Mouse (Mus musculus): ENCODE data around the gene Orai2.
"Not testable (repeated sequence)": the region's sequence is repeated elsewhere in the genome, so short reads cannot be mapped to it uniquely, and the experiment has no call there.

Gene Orai2

DNA sequence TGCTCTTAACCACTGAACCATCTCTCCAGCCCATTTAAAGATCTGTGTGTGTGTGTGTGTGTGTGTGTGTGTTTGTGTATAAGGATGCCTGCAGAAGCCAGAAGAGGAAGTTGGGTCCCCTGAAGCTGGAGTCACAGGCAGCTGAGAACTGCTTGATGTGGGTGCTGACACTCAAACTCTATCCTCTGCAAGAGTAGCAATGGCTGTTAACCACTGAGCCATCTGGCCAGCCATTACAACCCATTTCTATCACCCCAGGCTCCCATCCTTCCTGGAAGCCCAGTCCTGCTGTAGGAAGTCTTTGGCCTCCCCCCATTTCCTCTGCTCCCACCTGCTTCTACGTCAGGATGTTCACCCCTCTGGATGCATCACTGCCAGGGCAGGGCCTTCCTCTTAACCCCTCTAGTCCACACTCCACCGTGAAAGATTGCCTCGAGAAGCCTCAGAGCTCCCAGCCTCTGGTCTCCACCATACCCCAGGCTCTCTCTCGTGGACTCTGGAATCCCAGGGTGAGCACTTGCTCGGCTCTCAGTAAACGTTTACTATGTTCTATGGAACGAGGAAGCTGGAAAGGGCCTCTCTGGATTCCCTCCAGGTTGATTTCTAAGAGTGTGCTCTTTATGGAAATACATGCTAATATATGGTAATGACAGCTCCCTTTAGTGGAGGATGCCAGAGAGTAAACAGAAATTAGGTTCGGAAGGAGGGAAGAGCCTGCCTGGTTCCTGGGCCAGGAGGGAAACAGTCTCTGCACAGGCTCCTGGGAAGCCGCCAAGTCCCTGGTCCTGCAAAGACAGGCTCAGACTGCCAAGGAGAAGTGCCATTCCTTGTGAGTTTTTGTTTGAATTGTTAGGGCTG is 3.3 kb upstream of the Orai2 start:
- DNase-seq (ENCODE audit: low spot score), result no peak

DNA sequence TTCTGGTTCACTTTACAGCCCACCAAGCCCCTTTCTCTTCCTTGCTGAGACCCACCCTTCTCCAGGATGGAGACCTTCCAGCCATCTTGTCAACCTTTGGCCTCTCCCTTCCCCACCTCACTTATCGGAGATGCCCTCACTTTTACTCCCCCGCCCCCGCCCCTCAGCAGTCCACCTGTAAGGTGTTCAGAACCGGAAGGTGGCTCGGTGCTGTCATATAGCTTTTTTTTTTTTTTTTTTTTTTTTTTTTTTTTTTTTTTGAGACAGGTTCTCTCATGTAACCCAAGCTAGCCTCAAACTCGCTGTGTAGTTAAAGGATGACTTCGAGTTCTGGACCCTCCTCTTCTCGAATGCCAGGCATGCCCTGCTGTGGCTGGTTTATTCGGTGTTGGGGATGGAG is 2.4 kb upstream of the Orai2 start:
- DNase-seq (ENCODE audit: low spot score), result no peak

DNA sequence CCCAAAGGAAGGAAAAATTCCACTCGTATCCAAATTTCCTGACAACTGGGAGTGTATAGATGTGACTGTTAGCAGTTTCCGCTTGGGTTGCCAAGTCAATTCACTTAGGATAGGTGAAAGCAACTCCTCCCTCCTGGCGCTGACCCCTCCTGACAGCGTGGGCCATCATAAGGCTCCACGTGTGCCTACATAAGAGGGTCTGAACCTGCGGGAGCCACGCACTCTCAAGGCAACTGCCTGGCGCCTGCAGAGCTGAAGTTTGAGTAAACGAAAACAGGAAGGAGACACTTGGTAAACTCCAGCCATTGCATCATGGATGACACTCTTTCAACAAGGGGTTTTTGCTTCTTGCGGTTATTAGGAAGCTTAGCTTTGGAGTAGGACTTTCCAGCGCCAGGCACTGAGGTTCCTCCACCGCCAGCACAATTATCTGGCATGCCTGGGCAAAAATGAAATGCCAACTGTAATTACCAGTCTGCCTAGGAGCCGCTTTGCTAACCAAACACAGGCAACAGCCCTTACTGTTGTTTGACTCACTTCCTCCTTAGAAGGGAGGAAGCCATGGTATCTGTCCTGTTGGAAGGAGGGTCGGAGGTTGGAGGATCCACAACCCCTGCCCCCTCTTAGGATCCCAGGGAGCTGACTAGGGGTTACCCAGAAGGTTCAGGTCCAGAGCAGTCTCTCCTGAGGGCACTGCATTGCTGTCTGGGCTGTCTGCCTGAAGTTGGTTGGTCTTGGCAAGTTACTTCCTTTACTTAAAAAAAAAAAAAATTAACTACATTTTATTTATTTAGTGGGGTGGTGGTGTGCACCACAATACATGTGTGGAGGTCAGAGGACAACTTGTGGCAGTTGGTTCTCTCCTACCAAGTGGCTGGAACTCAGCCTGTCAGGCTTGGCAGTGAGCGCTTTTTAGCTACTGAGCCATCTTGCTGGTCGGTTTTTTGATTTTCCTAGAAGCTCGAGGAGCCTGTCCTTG is 1.1 kb upstream of the Orai2 start:
- no peak for DNase-seq (ENCODE audit: low spot score)

DNA sequence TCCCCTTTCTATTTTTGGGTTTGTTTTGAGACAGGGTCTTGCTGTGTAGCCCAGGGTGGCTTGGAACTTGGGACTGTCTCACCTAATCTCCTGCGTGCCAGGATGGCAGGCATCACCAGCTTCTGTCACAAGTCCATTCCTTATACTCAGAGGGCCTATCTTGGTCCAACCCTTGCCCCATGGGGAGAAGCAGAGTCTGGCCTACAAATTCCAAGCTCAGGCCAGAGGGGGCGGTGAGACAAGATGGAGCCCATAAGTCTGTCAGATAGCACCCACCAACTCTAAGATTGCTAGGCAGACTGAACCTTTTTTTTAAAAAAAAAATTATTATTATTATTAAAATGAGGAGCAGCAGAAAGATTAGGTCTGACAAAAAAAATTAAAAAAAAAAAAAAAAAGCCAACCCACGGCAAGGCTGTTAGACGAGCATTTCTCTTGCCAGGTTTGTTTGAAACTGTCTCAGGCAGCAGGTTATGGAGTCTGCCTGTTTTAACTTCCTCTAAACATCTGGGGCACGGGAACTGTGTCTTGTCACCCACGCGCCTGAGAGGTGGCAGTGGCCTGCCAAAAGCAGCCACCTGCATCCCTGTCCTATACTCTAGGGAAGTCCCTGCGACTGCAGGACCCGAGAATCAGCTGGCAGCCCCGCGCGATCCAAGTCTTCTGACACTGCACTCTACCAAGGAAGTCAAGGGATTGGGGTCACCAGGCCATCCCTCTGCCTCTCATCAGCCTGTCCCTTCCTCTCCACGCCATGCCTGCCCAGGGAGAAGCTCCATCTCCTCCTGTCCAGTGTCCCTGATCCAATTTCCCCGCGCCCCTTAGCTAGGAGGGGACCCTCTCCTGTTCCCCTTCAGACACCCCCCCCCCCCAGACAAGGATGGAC is 644 bp downstream of the Orai2 start:
- no peak for DNase-seq (ENCODE audit: low spot score)

DNA sequence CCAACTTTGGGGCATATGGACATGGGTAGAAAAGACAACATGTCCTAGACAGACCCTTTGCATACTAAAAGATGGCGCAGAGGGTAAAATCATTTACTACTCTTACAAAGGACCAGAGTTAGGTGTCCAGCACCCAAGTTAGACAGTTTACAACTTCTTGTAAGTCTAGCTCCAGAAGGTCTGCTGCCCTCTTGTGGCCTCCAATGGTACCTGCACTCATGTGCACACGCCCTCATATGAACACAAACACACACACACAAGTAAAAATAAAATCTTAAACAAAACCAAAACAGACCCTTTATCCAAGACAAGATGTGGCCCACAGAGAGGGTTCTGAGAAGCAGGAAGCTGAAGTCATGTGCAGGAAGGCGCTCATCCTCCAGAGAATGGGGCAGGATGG is 2.4 kb downstream of the Orai2 start:
- DNase-seq (ENCODE audit: low spot score), result no peak

DNA sequence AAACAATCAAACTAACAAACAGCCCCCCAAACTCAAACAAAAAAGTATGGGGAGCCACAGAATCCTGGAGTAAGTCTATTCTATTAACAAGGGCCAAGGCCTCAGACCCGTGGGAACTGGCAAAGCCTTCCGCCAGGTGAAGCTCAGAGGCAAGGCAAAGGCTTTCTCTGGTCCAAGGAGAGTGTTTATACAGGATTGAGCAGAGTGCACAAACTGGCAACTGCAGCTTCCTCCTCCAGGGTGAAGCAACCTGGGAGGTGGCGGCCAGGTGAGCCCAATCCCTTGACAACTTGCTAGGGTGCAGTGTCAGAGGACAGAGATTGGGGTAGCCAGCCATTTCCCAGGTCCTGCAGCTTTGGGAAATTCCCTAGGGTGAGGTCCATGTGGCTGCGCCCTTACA is 3.2 kb downstream of the Orai2 start:
- DNase-seq (ENCODE audit: low spot score), result no peak

DNA sequence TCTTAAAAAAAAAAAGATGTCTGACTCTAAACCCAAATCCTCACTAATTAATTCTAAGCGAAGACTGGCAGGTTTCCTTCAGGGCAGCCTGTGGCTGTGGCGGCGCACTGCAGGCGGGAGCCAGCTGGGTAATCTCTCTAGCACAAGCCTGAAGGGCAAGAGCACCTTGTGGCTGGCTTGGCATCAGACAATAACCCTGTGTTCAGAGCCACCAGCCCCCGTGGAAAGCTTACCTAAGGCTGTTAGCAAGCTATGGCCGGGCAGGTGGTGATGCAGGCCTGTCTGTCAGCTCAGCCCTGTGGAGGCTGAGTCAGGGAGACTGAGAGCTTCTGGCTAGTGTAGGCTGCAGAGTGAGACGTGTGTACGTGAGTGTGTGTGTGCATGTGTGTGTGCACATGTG is 5.3 kb downstream of the Orai2 start:
- DNase-seq (ENCODE audit: low spot score), result no peak

DNA sequence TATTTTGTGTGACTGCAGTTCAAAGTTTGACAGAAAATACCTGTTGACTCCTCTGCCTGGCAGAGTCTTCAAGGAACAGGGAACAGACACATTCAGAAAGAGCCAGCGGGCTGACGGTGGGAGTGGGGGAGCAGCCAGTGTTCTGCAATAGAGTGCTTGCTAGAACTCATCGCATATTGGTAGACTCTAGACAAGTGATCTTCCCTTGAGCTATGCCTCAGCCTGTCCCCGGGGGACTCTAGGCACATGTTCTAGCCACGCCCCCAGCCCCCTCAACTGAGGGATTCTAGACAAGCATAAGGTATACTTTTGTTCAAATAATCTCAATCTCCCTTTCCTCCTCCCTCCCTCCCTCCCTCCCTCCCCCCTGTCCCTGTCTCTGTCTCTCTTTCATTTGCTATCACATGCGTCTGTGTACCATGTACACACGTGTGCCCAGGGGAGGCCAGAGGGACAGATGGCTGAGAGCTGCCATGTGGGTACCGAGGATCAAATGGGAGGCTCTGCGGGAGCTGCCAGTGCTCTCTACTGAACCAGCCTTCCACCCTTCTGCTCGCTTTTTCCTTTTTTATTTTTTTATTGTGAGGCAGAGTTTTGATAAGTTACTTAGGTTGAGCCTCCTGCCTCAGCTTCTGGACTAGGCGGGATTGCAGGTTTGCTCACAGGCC is 6.6 kb downstream of the Orai2 start:
- no peak for DNase-seq (ENCODE audit: low spot score)

DNA sequence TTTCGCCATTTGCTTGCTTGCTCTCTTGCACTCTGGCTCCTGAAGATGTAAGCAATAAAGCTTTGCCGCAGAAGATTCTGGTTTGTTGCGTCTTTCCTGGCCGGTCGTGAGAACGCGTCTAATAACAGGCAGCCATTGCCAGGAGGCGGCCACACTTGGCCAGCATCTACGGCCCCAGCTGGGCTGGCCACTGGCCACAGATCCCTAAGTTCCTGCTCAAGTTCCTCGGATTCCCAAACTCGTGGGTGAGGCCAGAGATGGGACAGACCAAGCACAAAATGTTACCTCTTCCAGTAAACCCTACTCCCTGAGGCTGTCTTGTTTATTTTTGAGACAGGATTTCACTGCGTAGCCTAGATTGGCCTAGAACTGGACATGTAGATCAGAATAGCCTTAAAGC is 10.4 kb downstream of the Orai2 start:
- DNase-seq (ENCODE audit: low spot score), result not testable (repeated sequence)

DNA sequence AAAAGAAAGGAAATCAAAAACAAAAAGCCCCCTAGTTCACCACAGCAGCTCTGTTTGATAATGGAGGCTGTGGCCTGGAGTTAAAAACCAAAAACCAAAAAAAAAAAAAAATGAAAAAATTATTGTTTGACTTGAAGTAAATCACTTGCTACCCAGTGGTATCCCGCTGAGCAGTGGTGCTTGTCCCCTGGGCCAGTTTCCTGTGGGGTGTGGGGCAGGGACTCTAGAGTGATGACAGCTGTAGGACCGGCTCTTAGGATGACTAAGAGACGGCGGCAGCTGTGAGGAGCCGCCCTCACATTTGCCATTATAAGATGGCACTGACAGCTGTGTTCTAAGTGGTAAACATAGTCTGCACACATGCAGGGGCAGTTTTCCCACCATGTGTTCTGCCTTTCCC is 15.1 kb downstream of the Orai2 start:
- DNase-seq (ENCODE audit: low spot score), result no peak

DNA sequence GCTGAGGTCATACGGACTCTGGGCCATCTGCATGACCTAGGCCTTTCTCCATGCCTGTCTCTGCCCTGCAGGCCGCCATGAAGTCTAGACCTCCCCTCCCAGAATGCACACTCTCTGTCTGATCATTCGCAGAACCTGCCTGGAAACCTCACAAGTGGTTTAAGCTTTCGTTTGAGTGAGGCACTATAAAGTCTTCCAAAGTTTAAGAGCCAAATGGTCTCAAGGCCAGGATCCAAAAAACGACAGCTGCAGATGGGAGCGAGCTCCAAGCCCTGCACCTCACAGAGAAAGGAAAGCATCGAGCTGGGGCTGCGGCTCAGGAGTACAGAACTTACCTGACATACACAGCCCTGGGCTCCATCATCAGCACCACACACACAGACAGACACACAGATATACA is 18.1 kb downstream of the Orai2 start:
- no peak for DNase-seq (ENCODE audit: low spot score)

DNA sequence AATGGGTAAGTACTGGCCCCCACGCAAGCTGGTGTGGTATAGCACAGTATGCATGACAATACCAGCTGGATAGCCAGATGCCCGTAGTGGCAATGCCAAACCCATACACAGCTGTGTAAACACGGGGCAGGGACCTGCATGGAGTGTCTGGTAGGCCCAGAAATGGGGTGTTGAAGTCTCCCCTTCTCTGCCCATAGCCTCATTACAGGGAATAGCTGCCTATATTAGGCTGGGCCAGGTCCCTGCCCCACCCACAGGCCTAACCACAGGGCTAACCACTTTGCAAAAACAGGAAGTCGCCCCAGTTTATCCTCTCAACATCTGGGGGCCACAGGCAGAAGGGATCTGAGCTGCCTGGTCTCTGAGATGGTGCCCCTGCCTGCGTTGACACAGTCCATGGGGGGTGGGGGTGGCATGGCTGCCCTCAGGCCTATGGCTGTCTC is 21.4 kb downstream of the Orai2 start:
- DNase-seq (ENCODE audit: low spot score), result not testable (repeated sequence)

DNA sequence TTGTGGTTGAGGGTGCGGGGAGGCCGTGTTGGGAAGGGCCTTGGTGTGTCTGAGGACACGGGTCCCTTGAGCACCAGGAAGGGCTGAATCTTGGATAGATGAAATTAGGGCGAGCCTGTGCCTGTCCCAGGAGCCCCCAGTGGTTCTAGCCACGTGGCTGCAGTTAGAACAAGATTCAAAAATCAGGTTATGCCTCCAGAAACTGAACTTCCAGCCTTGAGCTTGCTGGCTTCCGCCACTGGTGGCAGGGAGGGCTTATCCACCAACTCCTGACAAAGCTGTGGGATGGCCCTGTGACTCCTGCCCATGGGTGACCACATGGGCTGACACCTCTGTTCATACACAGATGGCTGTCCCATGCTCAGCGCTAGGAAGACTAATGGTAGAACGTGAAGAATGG is 22.8 kb downstream of the Orai2 start:
- DNase-seq (ENCODE audit: low spot score), result no peak

DNA sequence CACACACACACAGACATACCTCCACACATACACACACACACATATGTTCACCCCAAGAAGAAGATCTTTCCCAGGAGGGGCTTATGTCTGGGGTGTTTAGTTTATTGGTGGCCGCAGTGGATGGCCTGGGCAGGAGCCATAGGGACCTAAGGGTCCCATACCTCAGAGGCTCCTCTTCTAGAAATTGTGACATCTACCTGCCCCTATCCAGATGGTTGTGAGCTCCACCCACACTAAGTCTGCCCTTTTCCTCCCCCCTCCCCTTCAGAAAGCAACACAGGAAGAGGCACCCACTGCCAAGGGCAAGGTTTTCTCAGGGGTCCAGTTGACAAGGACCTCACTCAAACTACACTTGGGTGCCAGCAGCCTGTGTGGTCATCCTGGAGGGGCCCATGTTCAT is 23.6 kb downstream of the Orai2 start:
- no peak for DNase-seq (ENCODE audit: low spot score)

DNA sequence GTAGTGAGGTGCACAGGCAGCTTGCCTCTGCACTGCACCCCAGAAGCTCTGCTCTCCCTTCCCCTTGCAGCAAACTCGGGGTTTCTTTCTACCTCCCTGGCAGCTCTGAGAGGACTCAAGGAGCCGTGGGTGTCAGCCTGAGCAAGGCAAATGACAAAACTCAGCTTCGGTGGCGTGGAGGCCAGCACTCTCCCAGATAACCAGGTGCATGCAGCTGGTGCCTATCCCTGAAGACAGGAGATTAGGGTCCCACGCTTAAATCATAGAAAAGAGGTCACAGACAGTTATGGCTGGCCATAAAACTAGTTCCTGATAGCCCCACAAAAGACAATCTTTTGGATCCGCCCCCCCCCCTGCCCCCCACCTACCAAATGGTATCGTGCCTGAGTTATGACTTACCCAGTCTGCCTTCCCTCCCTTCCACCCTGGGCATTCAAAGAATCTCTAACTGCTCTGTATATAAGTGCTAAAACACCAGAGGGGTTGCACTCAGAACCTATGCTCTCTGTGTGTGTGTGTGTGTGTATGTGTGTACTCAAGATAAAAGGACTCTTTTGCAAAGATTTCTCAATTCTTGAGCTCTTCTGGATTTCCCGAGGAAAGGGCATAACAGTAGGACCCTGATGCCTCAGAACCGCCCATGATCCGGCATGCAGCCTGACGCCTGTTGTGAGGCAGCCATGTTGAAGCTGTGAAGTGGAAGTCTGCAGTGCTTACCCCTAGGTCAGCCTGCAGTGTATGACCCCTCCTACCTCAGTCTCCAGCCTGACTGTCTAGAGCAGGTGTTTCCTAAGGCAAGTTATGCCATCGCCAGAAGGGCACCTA is 25.7 kb downstream of the Orai2 start:
- no peak for DNase-seq (ENCODE audit: low spot score)

DNA sequence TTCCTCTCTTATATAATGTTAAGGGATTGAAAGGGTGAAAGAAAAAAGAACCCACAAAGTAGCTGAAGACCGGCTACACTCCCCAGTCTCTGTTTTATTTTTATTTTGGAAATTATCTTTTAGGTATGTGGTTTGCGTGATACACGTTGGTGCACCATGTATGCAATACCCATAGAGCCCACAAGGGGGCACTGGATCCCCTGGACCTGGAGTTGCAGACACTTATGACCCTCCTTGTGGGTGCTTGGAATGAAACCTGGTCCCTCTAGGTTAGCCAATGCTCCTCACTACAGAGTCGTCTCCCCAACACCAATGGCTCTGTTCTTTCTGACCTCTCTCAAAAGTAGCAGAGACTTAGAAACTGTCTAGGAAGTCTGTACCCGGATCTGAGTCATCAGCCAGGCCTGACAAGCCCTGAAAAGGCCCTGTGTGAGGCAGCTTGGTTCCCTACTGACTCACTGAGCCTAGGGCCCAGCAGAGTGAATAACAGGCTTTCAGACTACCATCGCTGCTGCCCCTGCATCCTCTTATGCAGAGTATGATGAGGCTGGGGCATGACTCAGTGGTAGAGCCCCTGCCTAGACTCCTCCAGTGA is 27.3 kb downstream of the Orai2 start:
- DNase-seq (ENCODE audit: low spot score), result no peak

DNA sequence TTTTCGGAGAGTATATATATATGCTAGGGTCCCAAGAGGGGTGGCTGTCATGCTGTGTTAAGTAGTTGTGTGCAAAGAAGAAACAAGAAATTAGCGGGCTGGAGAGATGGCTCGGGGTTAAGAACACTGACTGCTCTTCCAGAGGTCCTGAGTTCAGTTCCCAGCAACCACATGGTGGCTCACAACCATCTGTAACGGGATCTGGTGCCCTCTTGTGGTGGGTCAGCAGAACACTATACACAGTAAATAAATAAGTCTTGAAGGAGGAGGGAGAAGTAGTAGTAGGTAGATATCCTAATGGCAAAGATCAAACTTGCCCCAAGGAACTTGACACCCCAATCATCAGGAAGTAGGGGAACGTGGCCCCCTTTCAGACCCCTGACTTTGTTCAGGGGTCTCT is 27.8 kb downstream of the Orai2 start:
- DNase-seq (ENCODE audit: low spot score), result no peak

DNA sequence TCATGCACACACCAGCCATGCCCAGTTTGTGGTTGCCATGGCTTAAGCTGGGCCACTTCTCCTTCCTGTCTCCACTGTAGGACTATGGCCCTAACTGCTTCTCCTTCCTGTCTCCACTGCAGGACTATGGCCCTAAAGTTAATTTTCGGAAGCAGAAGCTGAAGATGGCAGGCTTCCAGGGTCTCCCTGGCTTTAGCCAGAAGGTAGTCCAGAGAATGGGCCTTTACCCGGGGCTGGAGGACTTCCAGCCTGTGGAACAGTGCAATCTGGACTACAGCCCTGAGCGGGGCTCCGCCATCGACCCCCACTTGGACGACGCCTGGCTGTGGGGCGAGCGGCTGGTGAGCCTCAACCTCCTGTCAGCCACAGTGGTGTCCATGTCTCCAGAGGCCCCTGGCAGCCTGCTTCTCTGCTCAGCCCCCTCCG is 30.4 kb downstream of the Orai2 start:
- DNase-seq (ENCODE audit: low spot score), result no peak

DNA sequence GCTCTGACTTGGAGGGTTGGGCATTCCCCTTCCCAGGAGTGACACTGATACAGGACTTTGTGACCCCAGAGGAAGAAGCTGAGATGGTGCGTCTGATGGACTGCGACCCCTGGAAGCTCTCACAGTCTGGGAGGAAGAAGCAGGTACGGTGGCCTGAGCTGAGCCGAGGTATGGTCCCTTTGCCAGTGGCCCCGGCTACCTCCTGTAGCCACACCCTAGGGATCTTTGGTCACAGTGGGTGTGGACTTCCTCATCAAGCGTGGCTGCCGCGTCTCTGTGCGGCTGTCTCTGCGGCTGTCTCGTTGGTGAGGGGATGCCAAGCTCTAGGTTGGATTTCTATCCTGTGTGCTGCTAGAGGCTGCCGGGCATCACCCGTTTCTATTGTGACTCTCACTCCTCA is 31.1 kb downstream of the Orai2 start:
- no peak for DNase-seq (ENCODE audit: low spot score)

DNA sequence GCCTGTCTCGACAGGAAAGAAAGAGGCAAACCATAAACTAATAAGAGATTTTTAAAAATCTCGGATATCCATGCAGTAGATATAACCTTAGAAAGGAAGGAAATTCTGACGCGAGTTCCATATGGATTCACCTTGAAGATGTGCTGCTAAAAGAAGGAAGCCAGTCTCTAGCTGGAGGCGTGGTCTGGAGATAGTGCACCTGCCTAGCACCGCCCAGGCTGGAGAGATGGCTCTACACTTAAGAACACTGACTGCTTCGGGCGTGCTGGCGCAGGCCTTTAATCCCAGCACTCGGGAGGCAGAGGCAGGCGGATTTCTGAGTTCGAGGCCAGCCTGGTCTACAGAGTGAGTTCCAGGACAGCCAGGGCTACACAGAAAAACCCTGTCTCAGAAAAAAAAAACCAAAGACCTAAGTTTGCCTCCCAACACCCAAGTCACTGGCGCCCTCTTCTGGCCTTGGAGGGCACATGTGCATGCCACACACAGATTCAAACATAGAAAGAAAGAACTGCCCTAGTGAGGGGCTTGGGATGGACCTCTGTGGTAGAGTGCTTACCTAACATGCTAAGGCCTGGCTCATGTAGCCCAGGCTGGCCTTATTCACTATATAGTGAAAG is 32.7 kb downstream of the Orai2 start:
- DNase-seq (ENCODE audit: low spot score), result no peak

Data from ovary, adult 18-20 months (tissue).